Mouse (Mus musculus) kidney, postnatal 4 days (tissue): ENCODE measurements around the gene Celf2.

Experiments used
- DNase-seq, 2 experiments: peaks; one replicate each; pipeline ENCODE4 v3.0.0; 2021; ENCODE audit warnings: mixed read lengths in 2 of 2

Celf2 gene

DNA sequence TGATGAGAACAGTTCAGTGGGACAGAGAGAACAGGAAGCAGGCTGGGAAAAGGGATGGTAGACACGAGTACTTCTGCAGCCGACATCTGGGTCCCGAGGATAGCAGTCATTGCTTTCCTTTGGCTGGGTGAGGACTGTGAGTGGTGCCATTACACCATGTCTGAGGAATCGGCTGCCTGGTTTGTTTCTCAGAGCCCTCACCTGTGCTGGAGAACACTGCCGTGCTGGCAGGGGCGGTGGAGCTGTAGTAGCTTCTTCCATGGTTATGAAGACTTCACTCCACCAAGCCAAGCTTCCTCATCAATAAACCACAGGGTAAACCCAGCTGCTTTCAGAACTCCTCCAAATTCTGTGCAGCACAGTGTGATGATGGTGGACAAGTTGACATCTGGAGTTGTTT lies 860.5 kb downstream of the Celf2 start:
- DNase-seq = no peak

DNA sequence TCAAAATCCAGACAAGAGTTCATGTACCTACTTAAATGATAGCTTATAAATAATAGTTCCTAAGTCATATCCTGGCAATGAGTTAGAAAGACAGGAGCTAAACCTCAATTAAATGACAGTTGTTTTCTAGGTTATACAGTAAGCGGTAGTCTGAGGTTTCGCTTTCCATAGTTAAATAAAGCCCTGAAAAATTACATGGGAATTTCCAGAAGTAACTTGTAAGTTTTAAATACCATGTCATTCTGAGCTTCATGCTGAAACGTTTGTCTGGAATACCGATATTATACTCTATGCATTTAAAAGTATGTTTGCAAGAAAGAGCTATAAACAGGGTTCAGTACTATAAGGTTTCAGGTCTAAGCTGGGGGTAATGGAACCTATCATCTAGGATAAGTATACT lies 862.3 kb downstream of the Celf2 start:
- DNase-seq = no peak

GRCm38 (mm10) chr2:6646325-6646724 lies 863.0 kb downstream of the Celf2 start:
- DNase-seq = no peak

DNA sequence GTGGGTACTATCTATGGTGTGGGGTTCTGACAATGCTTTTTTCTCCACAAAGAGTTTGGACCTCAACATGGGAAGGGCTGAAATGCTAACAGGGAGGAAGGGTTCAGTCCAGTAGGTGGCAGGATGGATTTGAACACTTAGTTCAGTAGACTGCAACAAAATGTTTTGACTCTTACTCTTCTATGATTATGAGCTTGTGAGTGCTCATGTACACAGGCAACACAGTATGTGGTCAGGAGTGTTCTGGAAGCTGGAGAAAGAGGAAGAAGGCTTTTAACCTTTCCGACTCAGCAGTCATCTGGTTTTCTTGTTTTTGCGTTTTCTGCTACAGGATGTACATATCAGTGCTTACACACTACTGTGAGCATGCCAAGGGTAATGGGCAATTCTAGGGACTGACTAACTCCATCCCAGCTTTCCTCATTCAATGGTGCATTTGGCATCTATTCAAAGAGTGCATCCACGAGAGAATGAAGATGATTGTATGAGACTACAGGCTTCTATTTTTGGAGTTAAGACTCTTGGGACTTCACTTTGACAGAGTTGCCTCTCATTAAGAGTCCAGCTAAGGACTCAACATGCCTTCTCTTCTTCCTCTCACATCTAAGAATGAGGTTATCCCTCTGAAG lies 867.0 kb downstream of the Celf2 start:
- DNase-seq = no peak

DNA sequence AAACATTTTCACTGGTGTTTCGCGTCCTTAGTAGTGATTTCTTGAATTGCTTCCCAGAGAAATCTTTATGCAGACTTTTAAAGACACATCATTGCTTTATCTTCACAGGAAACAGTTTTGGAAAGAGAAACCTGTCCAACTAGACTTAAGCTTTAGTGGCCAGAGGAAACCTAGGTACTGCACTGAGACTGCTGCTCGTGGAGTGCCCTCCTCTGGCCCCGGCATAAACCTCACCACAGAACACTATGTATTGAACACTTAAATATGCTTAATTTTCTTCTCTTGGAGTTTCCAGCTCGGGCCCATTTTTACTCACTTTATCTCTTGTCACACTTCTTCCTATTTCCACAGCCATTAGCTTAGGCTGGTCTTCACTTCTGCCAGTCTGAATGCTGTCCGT lies 870.0 kb downstream of the Celf2 start:
- DNase-seq = no peak

- DNase-seq = no peak
These were observed 872.2 kb downstream of the Celf2 start for GRCm38 (mm10) chr2:6637147-6637546.

- no peak for DNase-seq
These were observed 874.5 kb downstream of the Celf2 start for GRCm38 (mm10) chr2:6634899-6635298.

GRCm38 (mm10) chr2:6633115-6633514 lies 876.2 kb downstream of the Celf2 start:
- DNase-seq = no peak

- no peak for DNase-seq
These were observed 885.6 kb downstream of the Celf2 start for GRCm38 (mm10) chr2:6623802-6624201.

DNA sequence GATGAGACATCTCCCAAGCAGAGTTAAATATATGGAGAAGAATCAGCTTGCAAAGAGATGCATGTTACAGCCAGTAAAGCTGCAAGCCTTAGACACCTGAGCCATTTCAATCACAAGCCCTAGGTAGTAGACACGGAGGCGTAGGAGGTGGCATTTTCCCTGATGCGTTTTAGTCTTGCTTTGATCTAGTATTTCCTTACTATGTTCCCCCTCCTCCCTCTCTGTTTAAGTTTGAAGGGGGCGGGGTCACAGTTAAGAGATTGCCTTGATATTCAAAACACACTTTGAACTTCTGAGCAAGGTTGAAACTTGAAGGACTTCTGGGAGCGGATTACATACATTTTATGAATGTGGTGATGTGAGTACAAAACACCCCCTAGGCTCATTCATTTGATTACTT lies 887.3 kb downstream of the Celf2 start:
- DNase-seq = no peak

DNA sequence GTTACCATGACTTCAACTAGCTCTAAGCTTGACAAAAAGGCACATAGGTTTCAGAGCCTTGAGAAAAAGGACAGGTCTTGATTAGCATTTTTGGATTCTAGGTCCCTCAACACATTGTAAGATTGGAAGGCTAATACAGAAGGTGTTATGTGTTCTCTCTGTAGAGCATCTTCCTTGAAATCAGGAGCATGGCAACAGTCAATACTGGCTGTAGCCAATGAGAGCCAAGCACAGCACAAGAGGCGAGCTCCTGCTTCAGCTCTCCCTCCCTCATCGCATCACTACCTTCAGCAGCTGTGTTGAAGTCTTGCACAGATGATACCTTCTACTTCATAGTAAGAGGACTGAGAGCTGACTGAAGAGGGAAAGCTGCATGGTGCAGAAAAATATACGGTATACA lies 890.5 kb downstream of the Celf2 start:
- no peak for DNase-seq

DNA sequence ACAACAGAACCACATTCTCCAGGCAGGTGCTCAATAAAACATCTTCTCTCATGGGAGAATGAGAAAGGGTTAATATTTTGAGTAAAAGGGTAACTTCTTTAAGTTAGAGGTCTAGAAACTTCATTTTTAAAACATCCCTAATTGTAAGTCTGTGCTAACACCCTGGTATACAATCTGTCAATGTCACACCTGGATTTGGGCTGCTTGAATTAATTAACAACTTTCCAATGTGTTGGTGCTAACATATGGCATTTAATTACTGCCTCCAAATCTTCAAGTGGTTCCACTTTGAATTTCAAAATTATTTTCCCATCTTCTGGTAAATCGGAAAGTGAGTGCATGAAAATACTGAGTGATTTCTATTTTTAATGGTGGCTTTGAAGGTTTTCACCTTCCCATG lies 890.9 kb downstream of the Celf2 start:
- no peak for DNase-seq

DNA sequence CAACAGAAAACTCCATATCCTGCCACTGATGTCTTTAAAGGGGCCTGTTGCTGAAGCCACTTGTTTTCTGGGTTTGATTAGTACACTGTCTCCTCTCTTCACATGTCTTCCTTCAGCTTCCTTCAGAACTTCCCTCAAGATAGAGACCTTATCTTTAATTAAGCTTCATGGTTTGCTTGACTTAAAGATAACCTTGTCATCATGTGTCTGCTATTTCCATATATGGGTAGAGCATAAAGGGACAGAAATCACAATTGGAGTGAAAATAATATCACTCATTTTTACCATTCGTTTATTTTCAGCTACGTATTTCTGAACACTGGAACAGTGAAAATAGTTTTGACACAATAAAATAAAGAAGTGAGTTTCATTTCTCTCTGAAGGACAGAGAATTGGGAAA lies 905.0 kb downstream of the Celf2 start:
- DNase-seq = no peak

DNA sequence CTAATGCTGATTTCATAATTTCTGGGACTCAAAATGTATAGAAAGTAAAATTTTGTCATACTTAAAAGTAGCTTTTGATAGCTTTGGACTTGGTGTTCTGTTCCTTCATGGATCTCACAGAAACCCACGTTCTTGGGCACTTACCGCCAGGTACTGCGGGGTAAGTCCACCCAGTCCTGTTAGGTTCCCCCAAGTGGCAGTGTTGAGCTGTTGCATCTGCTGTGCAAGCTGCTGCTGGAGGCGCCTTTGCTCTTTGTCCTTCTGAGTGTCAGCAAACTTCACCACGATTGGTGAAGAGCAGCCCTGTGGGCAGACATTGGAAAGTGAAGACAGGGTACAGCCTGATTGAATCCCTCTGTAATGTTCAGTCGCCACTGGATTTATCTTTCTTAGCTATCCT lies 905.5 kb downstream of the Celf2 start:
- no peak for DNase-seq

DNA sequence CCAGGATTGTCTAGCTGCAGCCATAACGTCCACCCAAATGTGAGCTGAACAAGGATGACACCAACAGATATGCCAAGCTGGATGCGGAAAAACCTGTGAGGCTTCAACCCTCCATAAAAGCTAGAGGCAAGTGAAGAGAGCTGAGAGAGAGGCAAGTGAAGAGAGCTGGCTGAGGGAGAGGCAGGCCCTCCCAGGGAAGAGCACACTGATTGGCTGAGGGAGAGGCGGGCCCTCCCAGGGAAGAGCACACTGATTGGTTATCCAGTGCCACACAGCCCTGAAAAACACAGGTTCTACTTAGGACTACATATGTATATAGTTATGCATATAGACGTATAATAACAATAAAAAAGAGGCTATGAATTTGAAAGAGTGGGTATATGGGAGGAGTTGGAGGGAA lies 907.2 kb downstream of the Celf2 start:
- no peak for DNase-seq

GRCm38 (mm10) chr2:6598879-6599167 lies 910.5 kb downstream of the Celf2 start:
- no peak for DNase-seq

DNA sequence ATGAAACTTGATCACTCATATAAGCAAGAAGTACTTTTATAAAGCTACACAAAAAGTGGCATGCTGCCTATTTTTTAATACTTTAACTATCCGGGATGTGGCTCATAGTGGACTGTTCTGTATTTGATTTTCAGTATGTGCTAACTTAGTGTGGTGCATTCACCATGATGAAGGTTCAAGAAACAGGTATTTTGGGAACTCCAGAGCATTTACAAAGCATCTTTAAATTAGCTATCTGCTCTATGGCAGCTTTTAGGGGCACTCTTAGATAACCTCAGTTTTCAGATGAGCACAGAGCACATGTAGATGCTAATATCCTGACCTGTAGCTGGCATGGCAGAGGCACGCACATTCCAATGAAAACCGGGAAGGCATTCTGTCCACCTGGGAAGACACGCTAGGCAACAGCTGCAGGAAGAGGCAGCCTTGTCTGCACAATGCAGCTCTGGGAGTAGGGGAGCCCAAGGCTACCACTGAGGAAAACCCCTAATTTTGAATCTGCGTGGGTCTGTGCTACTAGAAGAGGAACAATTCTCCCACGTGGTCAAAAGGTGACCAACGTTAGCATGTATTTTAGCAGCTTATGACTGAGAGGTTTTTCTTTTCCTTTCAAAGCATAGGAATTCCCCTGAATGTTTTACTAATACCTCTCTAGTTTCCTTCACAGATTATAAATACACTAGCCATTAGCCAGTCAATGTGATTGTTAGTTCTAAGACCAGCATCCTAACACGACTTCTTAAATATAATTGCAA lies 911.1 kb downstream of the Celf2 start:
- DNase-seq = no peak

GRCm38 (mm10) chr2:6594736-6595135 lies 914.6 kb downstream of the Celf2 start:
- DNase-seq = no peak

GRCm38 (mm10) chr2:6594160-6594559 lies 915.2 kb downstream of the Celf2 start:
- no peak for DNase-seq

GRCm38 (mm10) chr2:6593739-6594138 lies 915.6 kb downstream of the Celf2 start:
- DNase-seq = no peak

GRCm38 (mm10) chr2:6586122-6586681 lies 923.2 kb downstream of the Celf2 start:
- no peak for DNase-seq

GRCm38 (mm10) chr2:6585069-6585754 lies 924.2 kb downstream of the Celf2 start:
- DNase-seq = no peak

DNA sequence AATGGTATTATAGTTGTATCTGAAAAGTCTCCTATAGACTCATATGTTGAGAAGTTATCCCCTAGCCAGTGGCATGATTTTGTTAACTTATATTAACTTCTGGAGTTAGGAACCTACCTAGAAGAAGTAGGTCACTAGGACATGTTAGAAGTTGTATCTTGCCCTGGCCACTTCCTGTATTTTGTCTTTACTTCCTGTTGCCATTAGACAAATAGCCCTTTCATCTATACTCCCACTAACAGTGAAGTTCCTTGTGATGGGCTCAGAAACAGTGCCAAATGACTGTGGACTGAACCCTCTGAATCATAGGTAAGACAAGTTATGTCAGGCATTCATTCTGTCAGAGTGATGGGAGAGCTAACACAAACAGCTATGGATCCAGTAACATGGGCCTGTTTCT lies 926.7 kb downstream of the Celf2 start:
- DNase-seq = no peak

DNA sequence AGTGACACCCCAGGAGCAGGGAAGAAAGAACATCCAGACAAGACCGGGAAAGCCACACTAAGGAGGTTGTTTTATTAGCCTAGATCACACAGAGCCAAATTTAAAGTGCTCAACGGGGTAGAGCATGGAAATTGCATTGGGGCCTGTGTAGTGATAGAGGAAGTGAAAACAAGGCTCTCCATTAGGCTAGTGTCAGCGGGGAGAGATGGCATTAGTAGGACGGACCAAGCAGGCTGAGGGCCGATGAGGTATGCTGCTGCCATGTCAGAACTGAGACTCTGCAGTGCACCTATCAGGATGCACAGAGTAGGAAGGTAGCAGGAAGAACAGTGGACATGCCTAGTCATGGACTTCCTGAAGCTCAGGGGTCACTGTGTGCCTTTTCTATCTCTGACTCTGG lies 929.3 kb downstream of the Celf2 start:
- DNase-seq = no peak
